Mouse (Mus musculus) liver, embryonic 16.5 days (tissue): ENCODE results near the gene Ush2a. TPM values are rescaled to one million over a fixed set of nuclear protein-coding genes. Genes with fewer than 3 reads are reported as not detected.

ENCODE experiments used
- ATAC-seq: fragments of 200-750 bp; cut with Nextera tagmentation; 2 replicates; pipeline ENCODE4 v1.8.0; 2017; ENCODE audit warnings: low read depth, mild to moderate bottlenecking, moderate number of reproducible peaks, moderate library complexity
- H3K27ac ChIP-seq: fragments of 300-500 bp; sonication (generic); 2 replicates; pipeline ENCODE4 v1.5.1; 2014; ENCODE audit warnings: mild to moderate bottlenecking, low read length
- H3K27me3 ChIP-seq: fragments of 300-500 bp; sonication (generic); 2 replicates; pipeline ENCODE4 v1.6.1; 2014; ENCODE audit warnings: low read depth, low read length, mixed read lengths; ENCODE audit not compliant: control insufficient read depth, insufficient read depth
- H3K36me3 ChIP-seq: fragments of 300-500 bp; sonication (generic); 2 replicates; pipeline ENCODE4 v1.6.1; 2014; ENCODE audit warnings: mild to moderate bottlenecking; ENCODE audit not compliant: control insufficient read depth, insufficient read depth
- H3K4me1 ChIP-seq: fragments of 300-500 bp; sonication (generic); 2 replicates; pipeline ENCODE4 v1.6.1; 2014; ENCODE audit warnings: low read depth, low read length, mixed read lengths; ENCODE audit not compliant: control insufficient read depth
- H3K4me2 ChIP-seq: fragments of 300-500 bp; sonication (generic); 2 replicates; pipeline ENCODE4 v1.6.1; 2014; ENCODE audit warnings: low read depth, low read length, mixed read lengths
- H3K4me3 ChIP-seq: fragments of 300-500 bp; sonication (generic); 2 replicates; pipeline ENCODE4 v1.5.1; 2014; ENCODE audit warnings: low read depth, mild to moderate bottlenecking, low read length
- H3K9ac ChIP-seq: fragments of 300-500 bp; sonication (generic); 2 replicates; pipeline ENCODE4 v1.6.1; 2014; ENCODE audit warnings: low read depth, low read length
- H3K9me3 ChIP-seq: fragments of 300-500 bp; sonication (generic); replicated peaks from 2 replicates; pipeline ENCODE4 v1.6.1; 2016; ENCODE audit warnings: low read length; ENCODE audit not compliant: control insufficient read depth
- WGBS: fragments of 180-500 bp; shearing (Covaris S2); extraction: QIAGEN DNeasy Blood & Tissue Kit; methylation state at CpG from one replicate; pipeline ENCODE4 v1.1.7; 2014; ENCODE audit not compliant: insufficient replicate concordance; 5-methylcytosine and 5-hydroxymethylcytosine counted together
- polyA plus RNA-seq: library from polyadenylated mRNA; unstranded; fragments of >200 nt; fragmentation: Nextera tagmentation; extraction: Ambion mirVana; gene quantifications from 2 replicates; pipeline ENCODE4 v1.2.1, GENCODE M21; 2015

Gene Ush2a
- under 0.01 and 0.01 TPM in 2 replicates for polyA plus RNA-seq

GRCm38 (mm10) chr1:188261903-188262682, at the start of gene Ush2a:
Gene Ush2a, plus strand, starts transcription at chr1:188262023.
- no peaks in the 10 kb centered on the region for H3K9me3 ChIP-seq
- H3K27ac ChIP-seq: no peak within 1 kb of the TSS
- no peak within 1 kb of the TSS for H3K4me3 ChIP-seq
- WGBS: 57% methylated on average over 10 of the region's 10 CpGs
- H3K36me3 ChIP-seq: no peaks in the 10 kb centered on the region
- no peak for ATAC-seq
- no peaks in the 10 kb centered on the region for H3K27me3 ChIP-seq
- H3K4me2 ChIP-seq: no peak within 1 kb of the TSS
- no peak within 1 kb of the TSS for H3K9ac ChIP-seq
- no peaks in the 10 kb centered on the region for H3K4me1 ChIP-seq

GRCm38 (mm10) chr1:188214885-188215611, 46.8 kb upstream of the Ush2a start:
- H3K4me2 ChIP-seq: no peak overlapping the region

DNA sequence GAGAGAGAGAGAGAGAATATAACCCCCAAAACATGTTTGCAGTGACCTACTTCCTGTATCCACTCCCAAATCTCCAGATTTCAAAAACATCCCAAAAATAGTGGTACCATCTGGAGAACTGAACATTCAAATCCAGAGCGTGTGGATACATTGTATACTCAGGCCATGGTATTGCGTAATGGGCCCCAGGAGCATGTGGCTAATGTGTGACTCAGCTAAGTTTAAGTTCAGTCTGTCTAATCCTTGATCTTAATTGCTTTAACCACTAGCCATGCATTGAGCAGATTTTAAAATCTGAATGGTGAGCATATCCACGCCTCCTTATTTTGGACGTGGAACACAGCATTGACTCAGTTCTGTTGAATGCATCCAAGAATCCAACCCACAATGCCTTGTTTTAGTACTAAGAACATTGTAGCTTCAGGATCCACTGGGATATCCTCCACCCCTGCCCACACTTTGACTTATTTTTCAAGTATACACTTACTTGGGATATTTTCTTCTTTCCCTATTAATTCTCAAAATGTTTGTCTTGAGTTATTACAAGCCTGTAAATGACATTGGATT, 40.5 kb upstream of the Ush2a start:
- WGBS: 59% methylated on average over 4 of the region's 4 CpGs
- H3K4me2 ChIP-seq: no peak overlapping the region

More at GRCm38 (mm10) chr1:188214885-188215611, 46.8 kb upstream of the Ush2a start:
- H3K9ac ChIP-seq: no peak overlapping the region
- H3K9me3 ChIP-seq: no peaks in the 10 kb centered on the region
- no peaks in the 10 kb centered on the region for H3K36me3 ChIP-seq
- no peaks in the 10 kb centered on the region for H3K27me3 ChIP-seq
- WGBS: 66% methylated on average over 10 of the region's 10 CpGs
- peak; percentile 24; the same call in 1 of the 2 replicates for ATAC-seq
- no peak overlapping the region for H3K4me3 ChIP-seq
- H3K4me1 ChIP-seq: no peaks in the 10 kb centered on the region
- H3K27ac ChIP-seq: no peak overlapping the region

DNA sequence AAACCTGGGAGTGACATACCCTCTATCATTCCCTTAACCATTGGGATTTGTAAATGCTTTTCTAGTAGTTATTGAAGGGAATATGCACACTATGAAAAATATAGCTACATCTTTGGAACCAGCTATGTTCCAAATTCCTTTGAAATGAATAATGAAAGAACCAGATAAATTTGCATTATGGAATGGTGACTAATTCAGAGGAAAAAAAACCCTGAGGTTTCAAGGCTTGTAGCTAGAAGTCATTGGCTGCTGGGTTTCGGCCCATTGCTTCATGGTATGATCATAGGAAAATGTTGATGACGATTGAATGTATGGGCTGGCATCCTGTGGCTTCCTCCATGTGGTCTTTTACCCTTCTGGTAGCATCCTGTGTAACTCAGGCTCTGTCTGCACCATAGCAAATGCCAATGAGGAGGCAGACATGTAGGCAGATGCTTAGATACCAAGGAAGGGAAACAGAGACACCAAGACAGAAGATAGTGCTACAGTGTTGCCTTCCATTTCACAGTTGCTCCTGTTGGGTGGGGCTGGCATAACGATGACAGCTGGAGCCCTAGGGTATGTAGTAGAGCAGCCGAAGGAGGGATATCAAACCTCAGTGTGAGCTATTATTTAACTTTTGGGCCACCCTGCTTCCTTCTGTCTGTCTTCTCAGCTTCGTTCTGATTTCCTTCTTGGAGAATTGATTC, 28.6 kb upstream of the Ush2a start:
- ATAC-seq: no peak
- Histone ChIP-seq H3K27ac (no peak overlapping the region), H3K36me3 (no peaks in the 10 kb centered on the region), H3K27me3 (no peaks in the 10 kb centered on the region), H3K4me2 (no peak overlapping the region), H3K9me3 (no peaks in the 10 kb centered on the region), H3K4me3 (no peak overlapping the region), H3K4me1 (no peaks in the 10 kb centered on the region), H3K9ac (no peak overlapping the region)
- WGBS: 66% methylated on average over 5 of the region's 5 CpGs

More for the DNA sequence above, 40.5 kb upstream of the Ush2a start:
- Histone ChIP-seq H3K36me3 (no peaks in the 10 kb centered on the region), H3K9ac (no peak overlapping the region), H3K4me1 (no peaks in the 10 kb centered on the region), H3K27me3 (no peaks in the 10 kb centered on the region), H3K9me3 (no peaks in the 10 kb centered on the region), H3K4me3 (no peak overlapping the region), H3K27ac (no peak overlapping the region)
- ATAC-seq: no peak

GRCm38 (mm10) chr1:188238636-188239035, 23.2 kb upstream of the Ush2a start:
- Histone ChIP-seq H3K9me3 (no peaks in the 10 kb centered on the region), H3K9ac (no peak overlapping the region), H3K4me2 (no peak overlapping the region), H3K4me3 (no peak overlapping the region), H3K36me3 (no peaks in the 10 kb centered on the region), H3K27ac (no peak overlapping the region), H3K4me1 (no peaks in the 10 kb centered on the region), H3K27me3 (no peaks in the 10 kb centered on the region)
- ATAC-seq: no peak

- WGBS: 69% methylated on average over 10 of the region's 10 CpGs
- no peaks in the 10 kb centered on the region for H3K4me1 ChIP-seq
- no peaks in the 10 kb centered on the region for H3K27me3 ChIP-seq
- H3K27ac ChIP-seq: no peak overlapping the region
- no peak overlapping the region for H3K4me3 ChIP-seq
- H3K4me2 ChIP-seq: no peak overlapping the region
- ATAC-seq: no peak
- H3K36me3 ChIP-seq: no peaks in the 10 kb centered on the region
- H3K9me3 ChIP-seq: no peaks in the 10 kb centered on the region
- H3K9ac ChIP-seq: no peak overlapping the region
These were observed 20.1 kb upstream of the Ush2a start for GRCm38 (mm10) chr1:188241766-188242165.

- Histone ChIP-seq H3K4me1 (no peaks in the 10 kb centered on the region), H3K27me3 (no peaks in the 10 kb centered on the region), H3K4me2 (no peak overlapping the region), H3K36me3 (no peaks in the 10 kb centered on the region), H3K4me3 (no peak overlapping the region), H3K9me3 (no peaks in the 10 kb centered on the region), H3K27ac (no peak overlapping the region), H3K9ac (no peak overlapping the region)
- ATAC-seq: no peak
- WGBS: 72% methylated on average over 7 of the region's 7 CpGs
These were observed 4.3 kb upstream of the Ush2a start for GRCm38 (mm10) chr1:188257500-188257899.

- H3K27me3 ChIP-seq: no peaks in the 10 kb centered on the region
- 55% methylated on average over 6 of the region's 6 CpGs for WGBS
- no peak overlapping the region for H3K4me3 ChIP-seq
These were observed 1.3 kb upstream of the Ush2a start for GRCm38 (mm10) chr1:188260259-188261107.

More at GRCm38 (mm10) chr1:188260259-188261107, 1.3 kb upstream of the Ush2a start:
- Histone ChIP-seq H3K4me2 (no peak overlapping the region), H3K36me3 (no peaks in the 10 kb centered on the region), H3K9me3 (no peaks in the 10 kb centered on the region), H3K27ac (no peak overlapping the region), H3K9ac (no peak overlapping the region), H3K4me1 (no peaks in the 10 kb centered on the region)
- ATAC-seq: no peak
